Mouse (Mus musculus) cerebellum, adult 9-10 months (tissue): Measurements from ENCODE around the gene Eif2ak1.

Source experiments
- DNase-seq: peaks from one replicate; pipeline ENCODE4 v3.0.0; 2022

The Eif2ak1 gene

DNA sequence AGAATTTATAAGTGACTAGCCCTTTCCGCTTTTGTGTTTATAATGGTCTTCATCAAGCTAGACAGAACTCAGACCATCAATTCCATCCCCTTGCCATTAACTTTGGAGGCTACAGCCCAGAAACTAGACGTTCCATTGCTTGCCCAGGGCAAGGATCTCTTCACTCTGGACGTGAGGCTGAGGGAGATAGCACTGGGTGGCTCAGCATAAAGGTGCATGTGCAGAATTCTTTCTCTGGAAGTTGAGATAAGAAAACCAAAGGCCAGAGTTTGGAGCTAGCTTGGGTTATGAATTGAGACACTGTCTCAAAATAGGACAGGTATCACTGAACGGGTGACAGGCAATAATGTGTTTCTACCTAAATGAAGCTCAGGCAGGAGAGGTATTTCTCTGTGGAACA lies 86.2 kb downstream of the Eif2ak1 start:
- DNase-seq: no peak

DNA sequence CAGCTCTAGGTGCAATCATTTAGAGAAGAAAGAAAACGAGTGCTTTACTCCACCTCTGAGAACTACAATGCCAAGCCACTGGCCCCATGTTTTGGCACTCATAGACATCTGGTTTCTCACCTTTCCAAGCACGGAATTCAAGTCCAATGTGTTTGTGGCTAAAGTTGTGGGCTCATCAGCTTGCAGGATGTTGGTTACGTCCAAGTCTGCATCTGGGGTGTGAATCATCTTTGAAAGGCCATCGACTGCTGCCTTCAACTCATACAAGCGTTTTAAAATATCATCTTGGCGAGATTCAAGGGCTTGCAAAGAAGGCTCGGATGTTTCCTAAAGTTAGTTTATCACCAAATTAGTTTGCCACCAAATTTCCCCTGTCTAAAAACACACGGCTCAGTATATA lies 88.8 kb downstream of the Eif2ak1 start:
- no peak for DNase-seq

DNA sequence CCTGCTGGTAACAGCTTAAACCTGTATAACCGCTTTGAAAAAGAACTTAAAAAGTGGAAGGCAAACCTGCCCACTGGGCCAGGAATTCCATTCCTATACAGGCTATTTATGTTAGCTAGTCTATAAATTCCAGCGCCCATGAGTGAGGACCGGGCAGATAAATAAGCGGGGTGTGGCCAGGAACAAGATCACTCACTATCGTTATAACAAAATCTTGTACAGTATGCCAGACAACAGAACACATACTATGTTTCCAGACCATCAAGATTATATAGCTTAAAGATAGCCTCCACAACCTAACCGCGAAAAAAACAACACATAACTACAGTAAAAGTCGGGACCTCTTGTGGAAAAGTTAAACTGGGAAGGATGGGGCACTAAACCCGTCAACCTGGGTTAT lies 91.3 kb downstream of the Eif2ak1 start:
- DNase-seq: no peak

DNA sequence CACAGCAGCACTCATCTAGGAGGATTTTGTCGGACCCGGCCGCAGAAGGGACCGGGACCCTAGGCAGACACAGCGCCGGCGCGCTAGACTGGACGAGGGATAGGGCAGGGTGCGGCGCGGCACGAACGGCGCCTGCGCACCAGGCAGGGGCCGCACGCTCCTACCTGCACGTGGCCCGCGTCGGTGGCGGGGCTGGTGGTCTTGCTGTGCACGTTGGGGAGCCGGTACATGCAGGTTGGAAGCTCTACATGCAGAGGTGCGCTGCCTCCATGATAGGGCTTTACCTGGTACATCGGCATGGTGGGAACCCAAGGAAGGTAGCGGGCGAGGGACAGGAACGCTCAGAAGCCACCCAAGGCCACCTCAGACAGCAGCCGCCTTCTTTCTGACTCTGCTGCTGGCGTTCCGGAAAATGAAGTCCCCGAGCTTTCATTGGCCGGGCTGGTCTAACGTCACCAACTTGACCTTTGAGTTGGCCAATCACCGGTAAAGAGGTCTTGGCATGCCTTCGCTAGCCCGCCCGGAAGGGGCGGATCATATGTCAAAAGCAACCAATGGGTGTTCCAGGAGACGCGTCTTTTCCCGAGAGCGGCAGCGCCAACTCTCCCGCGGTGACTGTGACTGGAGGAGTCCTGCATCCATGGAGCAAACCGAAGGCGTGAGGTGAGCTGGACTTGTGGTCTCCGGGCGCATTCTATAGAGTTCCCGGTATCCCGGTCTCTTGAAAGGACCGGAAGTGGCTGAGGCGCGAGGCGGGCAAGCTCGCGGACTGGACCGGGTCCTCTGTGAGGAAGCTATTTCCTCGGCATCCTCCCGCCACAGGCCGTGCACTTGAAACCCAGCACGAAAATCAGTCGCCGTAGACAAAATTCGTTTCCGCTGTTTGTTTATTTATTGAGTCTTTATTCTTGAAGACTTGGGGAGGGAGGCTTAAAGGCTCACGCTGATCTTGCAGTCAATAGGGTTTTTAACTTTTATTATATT lies 92.1 kb downstream of the Eif2ak1 start, which contains the start of the genes Aimp2 and Pms2:
Aimp2 (minus strand) TSS at position 431 of the 984 bp plus-strand sequence.
Pms2 (plus strand) TSS at position 548 of the 984 bp plus-strand sequence.
- peak; percentile 98 for DNase-seq

DNA sequence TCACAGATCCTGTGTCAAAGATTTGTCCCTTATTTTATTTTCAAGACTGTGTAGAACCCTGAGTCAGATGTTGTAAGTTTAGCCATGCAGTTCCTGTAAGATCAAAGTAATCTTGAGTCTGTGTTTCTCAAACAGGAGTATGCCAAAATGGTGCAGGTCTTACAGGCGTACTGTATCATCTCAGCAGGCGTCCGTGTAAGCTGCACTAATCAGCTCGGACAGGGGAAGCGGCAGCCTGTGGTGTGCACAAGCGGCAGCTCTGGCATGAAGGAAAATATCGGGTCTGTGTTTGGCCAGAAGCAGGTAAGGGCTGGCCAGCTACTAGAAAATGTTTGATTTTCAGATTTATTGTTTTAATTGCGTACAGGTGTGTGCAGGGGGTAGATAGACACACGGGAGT lies 98.6 kb downstream of the Eif2ak1 start:
- DNase-seq: no peak

DNA sequence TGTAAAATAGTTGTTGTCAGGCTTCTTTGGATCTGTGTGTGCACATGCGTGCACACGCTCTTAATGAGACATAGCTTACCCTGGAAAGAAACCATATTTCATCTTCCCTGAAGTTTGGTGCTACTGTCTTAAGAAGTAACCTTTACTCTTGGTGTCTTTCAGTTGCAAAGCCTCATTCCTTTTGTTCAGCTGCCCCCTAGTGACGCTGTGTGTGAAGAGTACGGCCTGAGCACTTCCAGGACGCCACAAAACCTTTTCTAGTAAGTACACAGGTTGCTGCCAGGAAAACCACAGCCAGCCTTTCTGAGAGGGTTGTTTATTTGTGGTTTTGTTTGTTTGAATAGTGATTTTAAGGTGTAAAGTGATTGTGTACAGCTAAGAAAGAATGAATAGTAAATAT lies 99.8 kb downstream of the Eif2ak1 start:
- DNase-seq: no peak

DNA sequence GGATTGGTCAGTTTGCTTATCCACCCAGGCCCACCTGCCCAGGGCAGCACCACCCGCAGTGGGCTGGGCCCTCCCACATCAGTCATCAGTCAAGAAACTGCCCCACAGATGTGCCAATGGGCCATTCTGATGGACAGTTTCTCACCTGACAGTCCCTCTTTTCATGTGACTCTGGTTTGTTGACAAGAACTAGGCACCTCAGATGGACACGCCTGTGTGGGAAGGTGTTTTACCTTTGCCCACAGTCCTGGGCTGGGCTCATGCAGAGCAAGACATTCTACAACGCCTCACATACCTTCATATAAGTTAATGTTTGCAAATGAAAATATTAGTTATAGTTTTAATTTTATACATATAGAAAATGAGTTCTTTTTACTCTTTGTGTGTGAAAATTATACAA lies 100.5 kb downstream of the Eif2ak1 start:
- no peak for DNase-seq

DNA sequence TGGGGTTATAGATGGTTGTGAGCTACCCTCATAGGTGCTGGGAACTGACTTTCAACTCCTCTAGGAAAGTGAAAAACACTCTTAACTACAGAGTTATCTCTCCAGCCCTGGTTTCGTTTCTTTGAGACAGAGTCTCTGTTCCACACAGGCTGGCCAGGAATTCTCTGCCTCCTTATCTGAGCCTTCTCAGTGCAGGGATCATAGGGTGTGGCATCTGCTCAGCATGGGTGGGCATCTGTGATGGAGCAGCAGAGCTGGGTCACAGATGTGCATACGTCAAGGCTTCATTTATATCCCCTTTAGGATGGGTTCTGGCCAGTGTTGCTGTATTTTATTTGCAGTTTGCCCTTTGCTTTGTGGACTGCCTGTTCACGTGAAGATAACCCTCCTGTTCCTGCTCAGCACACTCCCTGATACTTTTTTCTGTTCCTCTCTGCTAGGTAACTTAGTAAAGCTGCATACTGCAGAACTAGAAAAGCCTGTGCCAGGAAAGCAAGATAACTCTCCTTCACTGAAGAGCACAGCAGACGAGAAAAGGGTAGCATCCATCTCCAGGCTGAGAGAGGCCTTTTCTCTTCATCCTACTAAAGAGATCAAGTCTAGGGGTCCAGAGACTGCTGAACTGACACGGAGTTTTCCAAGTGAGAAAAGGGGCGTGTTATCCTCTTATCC lies 107.3 kb downstream of the Eif2ak1 start:
- DNase-seq: no peak

DNA sequence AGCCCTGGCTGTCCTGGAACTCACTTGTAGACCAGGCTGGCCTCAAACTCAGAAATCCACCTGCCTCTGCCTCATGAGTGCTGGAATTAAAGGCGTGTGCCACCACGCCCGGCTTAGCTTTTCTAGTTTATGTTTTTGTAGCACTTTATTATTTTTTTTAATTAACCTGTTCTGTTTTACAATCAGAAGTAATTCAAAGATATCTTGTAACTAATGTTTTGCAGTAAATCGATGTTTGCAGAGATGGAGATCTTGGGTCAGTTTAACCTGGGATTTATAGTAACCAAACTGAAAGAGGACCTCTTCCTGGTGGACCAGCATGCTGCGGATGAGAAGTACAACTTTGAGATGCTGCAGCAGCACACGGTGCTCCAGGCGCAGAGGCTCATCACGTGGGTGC lies 110.3 kb downstream of the Eif2ak1 start, which contains the start of gene Gm42421:
Gm42421 (plus strand) TSS at position 301 of the 400 bp plus-strand sequence.
- DNase-seq: no peak

DNA sequence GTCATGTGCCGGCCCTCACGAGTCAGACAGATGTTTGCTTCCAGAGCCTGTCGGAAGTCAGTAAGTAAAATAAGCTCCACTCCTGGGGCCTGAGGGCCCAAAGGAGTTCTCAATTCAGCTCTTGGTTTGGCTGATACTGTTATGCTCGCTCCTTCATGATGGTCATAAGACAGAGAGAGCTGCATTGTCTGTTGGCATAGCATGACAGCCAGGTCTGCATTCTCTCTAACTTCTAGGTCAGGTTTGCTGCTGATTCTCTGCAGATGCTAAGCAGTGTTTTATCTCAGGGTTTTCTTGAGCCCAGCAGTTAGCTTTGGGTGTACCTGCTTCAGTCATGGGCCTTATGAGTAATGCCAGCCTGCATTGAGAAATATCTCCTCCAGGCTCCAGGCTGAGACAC lies 111.7 kb downstream of the Eif2ak1 start:
- DNase-seq: no peak

DNA sequence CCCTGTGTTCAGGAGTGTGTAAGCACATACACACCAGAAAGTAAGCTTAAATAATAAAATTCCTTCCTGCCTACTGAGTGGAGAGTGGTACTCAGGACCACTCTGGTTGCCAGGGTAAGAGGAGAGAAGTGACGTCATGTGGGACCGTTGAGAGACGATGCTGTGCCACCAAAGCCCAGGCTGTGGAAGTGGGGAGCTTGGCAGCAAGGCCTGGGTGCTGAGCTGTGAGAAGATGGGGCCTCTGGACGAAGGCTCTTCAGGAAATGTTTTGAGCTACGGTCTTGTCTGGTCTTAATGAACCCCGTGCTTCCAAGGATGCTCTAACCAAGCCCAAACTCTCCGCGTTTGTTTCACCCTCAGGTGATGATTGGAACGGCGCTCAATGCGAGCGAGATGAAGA lies 113.1 kb downstream of the Eif2ak1 start:
- DNase-seq: no peak

DNA sequence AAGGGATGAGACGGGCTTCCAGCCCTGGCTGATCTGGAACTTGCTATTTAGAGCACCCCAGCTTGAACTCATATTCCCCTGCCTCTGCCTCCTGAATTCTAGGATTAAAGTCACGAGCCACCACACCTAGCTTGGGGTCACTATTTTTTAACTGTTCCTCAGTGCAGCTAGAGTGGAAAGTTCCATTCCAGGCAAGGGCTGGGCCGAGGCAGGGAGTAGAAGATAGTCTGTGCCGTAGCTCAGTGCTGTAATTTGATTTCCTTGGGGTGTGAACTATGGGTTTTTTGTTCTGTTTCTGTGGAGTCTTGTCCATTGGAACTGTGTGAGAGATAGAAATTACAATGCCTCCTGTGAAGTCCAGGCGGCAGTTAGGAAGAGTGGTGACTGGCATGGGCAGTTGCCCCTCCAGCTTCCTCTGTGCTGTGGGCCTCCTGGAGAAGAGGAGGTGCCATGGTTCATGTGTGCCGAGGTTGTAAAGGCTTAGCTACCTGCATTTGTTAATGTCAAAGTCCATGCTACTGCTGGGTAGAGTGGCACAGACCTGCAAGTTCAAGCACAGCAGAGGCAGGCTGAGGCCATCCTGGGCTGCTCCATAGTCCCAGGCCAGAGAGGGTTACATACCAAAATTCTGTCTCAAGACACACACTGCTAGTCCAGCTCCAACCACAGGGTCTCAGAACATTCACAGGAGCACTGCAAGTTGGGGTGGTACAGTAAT lies 114.4 kb downstream of the Eif2ak1 start:
- DNase-seq: no peak

DNA sequence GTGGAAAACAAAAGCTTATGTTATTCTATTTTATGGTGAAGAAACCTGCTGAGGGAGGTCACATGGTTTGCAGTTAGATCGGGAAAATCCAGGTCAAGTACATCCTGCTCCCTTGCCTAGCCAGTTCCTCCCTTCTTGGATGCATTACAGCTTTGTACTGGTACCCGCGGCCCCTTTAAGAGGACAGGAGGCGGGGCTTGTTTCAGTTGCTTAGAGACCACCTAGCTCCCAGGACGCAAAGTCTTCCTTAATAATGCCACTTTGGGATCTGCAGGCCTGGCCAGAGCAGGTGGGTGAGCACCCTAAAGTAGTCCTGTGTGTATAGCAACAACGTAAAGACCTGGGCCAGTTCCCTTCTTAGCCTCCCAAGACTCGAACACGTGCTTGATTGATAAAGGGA lies 115.2 kb downstream of the Eif2ak1 start, which contains the start of gene Rsph10b:
Rsph10b (plus strand) TSS at position 205 of the 400 bp plus-strand sequence.
- DNase-seq: no peak

DNA sequence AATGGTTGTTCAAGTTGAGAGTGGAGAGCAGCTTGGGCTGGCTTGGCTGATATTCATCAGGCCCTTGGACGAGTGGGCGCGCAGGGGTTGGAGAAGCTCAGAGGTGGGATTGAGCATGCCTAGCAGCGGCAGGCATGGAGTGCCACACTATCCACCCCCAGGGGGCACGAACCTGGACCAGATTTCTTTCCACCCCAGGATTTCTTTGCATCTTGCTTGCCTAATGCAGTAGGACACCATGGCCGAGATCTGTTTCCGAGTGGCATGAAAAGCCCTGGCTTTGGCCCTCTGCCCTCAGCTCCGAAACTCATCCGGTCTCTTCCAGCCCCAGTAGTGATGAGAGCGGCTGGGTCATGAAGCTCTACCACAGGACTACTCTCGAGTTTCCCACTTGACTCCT lies 115.8 kb downstream of the Eif2ak1 start:
- no peak for DNase-seq

DNA sequence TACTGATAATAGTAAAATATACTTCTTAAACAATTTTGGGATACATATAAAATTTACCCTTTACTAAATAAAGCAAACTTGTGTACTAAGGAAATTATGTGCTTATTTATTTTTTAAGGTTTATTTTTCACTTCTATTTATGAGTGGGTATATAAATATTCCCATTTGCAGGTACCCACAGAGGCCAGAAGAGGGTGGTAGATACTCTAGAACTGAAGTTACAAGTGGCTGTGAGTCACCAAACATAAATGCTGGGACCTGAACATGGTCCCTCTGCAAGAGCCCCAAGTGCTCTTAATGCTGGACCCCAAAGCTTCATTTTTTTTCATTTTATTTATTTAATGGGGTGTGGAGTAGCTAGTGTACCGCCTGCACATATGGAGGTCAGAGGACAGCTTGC lies 116.3 kb downstream of the Eif2ak1 start:
- DNase-seq: no peak

DNA sequence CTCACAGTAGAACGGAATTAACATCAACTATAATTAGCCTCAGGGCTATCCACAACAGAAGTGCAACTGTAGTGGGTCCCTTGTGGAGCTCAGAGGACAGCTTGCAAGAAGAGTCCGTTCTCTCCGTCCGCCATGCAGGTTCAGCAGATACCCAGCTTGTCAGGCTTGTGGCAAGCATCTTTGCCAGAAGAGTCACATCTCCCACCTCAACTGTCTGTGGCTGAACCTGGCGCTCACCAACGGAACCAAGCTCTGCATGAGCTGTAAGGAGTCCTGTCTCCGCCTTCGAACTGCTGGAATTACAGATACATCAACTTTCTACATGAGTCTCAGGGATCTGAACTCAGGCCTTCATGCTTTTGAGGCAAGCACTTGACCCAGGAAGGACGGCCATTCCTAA lies 118.6 kb downstream of the Eif2ak1 start:
- DNase-seq: no peak

DNA sequence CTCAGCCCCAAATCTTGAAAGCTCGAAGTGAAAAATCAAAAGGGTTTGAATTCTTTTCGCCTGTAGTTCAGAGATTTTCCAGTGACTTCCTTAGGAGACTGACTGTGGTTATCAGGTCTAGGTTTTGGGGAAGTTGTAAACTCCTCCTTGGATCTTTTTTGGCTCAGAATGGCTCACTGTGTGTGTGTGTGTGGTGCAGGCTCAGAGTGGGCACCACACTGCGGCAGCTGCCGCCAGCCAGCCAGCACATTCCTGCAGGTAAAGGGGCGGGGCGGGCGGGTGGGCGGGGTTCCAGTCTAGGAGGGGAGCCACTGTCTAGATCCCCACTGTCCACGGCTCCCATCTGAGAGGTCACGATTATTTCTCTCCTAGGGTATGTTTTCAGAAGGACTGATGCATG lies 124.0 kb downstream of the Eif2ak1 start:
- no peak for DNase-seq

DNA sequence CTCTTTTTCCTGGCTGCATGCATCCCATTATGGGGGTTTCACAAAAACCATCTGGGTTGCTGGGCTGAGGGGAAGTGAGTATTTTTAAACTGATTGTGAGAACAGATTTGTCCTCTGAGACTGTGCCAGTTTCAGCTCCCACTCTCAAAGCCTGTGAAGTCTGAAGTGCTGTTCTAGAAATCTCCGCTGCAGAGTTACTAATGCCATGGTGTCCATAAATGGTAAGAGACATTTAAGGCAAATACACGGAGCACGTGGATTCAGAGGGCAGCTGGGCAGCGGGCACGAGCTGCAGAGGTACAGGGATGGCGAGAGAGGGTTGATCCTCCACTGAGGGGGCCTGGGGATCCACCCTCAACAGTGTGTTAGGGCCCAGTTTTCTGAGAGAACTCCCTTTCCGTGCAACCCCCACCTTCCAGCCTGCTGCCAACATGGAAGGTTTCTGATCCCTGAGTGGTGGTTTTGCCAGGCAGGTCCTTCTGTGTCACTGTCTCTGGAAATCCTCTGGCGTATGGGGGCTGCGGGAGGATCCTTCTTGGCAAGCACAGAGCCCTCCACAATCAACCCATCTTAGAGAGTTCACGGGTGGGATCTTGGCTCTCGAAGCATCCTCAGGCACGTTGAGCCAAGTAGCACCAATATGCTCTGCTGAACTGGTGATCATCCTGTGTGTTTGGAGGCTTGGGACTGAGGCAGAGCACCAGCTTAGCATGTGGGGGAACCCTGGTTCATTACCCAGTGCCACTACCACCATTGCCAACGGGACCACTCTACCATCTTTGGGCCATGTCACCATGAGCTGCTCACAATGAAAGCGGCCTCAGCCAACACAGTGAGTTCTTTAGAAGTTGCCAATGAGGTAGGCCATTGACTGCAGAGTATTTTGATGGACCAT lies 125.9 kb downstream of the Eif2ak1 start:
- DNase-seq: no peak

DNA sequence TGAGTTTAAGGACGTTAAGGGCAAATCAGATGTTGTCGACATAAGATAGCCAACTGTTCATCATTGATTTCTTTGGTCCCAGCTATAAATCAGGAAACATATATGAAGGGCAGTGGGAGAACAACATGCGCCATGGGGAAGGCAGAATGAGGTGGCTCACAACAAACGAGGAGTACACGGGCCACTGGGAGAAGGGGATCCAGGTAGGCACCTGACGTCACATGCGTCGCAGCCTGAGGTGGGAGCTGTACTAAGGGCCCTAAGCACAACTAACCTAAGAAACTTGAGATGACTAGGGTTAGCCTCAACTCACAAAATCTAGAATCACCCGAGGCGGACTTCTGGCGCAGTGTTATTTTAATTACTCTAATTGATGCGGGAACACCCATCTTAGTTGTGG lies 130.8 kb downstream of the Eif2ak1 start:
- no peak for DNase-seq

DNA sequence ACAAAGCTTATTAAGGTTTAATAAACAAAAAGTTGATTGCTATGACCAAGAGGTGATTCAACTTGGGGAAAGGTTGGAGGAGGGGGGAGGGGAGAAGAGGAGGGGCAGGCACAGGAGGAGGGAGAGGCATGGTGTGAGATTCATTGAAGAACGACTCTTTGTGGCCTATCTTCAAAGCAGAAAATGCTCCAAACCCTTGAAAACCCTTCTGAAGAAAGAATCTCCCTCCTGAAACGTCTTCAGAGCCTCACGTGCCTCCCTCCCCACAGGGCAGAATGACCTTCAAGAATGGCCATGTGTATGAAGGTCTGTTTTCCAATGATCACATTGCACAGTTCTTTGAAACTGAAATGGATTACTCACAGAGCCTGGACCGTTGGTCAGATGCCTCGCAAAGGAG lies 132.4 kb downstream of the Eif2ak1 start:
- no peak for DNase-seq
